Mouse (Mus musculus): ENCODE results near the gene Nup54. TPM values are rescaled to one million over a fixed set of nuclear protein-coding genes. Genes with fewer than 3 reads are reported as not detected.

Nup54 gene
- total RNA-seq (2014; fragmentation: Nextera tagmentation) (75.8 and 80.0 TPM in 2 replicates), total RNA-seq (2017) (99.1 and 106 TPM in 2 replicates)

DNA sequence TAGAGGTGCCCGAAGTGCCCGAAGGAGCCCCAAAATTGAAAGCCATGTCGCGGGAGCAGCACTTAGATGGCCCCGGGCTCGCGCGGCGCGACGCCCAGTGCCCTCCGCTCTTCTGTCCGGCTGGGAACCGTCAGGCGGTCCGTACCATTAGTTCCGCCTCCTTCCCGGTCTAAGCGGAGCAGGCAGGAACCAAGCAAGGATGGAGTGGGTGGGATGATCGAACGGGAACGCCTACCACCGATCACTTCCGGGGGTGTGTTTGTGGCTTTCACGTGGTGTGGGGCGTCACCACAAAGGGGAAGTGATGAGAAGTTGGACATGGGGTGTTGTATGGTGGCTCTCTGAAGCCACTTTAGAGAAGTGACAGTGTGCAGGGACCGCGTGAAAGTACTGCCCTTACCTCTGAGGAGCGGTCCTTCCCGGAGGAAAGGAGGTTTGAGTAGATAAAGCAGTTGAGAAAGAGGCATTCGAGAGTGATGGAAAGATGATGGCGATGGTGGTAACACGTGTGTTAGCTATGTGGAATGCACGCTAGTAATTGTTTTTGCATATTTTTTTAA, at the start of gene Nup54:
Gene Nup54, minus strand, starts transcription at position 195 of the 560 bp plus-strand sequence.
- peak; percentile 98 for ATAC-seq (replicated peaks; ENCODE audit: low FRiP score, low TSS enrichment, poor library complexity, severe bottlenecking)

DNA sequence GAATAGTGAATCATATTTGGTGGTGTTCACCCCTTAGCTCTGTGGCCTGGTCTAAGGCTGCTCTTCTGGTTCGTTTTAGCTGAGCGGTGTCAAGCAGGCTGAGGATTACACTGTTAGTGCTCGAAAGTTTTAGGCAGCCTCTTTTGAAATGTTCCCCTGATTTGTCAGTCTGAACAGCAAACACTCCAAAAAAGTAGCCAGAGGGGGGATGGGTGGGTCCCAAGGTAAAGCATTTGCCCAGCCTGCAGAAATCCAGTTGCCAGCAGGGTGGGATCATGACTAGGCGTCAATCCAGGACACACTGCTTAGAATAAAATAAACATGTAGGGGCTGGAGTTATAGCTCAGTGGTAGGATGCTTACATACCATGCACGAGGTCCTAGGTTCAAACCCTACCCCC, 37.8 kb upstream of the Nup54 start:
- ATAC-seq (replicated peaks; ENCODE audit: low FRiP score, low TSS enrichment, poor library complexity, severe bottlenecking): no peak

DNA sequence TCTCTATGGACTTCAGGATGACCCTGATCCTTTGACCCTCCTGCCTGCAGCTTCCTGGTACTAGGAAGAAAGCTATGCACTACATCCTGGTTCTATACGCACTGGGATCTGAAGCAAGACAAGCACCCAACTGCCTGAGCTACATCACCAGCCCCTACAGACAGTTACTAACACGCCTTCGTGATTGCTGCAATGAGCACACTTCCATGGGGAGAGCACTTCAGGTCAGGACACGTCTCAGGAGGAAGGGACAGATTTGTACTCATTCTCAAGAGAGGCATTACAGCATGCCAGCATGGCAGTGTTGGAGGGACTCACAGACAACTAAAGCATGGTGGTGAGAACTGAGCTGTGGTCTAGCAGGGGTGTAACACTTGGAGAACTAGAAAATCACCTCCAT, 36.5 kb upstream of the Nup54 start:
- ATAC-seq (replicated peaks; ENCODE audit: low FRiP score, low TSS enrichment, poor library complexity, severe bottlenecking): no peak

DNA sequence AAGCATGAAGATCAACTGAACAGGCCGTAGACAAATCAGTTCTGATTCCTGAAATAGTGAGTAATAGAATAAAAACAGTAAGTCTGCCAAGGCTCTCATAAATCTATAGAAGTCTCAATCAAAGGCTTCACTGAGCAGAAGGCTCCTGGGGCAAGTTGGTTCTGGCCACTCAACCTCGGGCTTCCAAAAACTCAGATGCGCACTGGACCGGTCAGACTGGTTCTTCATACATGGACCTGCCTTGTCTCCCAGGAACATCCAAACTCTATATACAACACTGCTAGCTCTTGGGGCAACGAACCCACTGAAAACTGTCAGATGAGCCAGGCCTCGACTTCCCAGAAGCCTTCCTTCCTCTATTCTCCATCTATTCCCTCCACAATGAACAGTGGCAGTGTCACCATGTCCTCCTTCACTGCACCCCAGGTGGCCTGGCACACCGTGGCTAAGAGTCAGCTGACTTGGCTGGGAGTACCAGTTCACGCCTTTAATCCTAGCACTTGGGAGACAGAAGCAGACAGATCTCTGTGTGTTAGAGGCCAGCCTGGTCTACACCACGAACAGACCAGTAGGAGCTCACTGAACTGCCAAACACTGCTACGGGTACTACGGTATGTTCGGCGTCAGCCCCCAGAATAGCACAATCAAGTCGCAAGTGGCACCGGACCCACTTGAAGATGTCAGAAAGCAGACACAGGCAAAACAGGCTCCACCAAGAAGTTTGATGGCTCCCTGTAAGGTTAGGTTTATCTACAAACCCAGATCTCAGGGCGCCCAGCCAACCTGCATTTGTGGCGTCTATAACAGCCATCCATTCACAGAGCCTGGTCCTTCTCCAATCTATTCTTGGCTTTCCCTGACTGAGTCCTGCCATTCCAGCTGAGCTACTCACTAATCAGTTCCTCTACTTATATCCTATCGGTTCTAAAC, 34.4 kb upstream of the Nup54 start:
- peak; percentile 71 for ATAC-seq (replicated peaks; ENCODE audit: low FRiP score, low TSS enrichment, poor library complexity, severe bottlenecking)

DNA sequence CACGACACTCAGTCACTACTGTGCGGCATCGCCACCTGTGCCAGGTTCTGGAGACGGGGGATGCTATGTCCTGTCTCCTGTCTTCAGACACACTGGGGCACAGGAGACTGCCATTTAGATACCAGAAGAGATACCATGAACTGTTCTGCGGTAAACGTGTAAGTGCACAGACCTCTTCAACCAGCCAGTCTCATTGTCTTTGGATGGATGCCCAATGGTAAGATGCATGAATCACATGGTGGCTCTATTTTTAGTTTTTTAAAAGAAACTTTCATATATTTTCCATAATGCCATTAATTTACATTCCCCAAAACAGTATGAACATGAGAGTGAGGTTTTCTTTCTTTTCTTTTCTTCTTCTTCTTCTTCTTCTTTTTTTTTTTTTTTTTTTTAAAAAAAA, 33.2 kb upstream of the Nup54 start:
- ATAC-seq (replicated peaks; ENCODE audit: low FRiP score, low TSS enrichment, poor library complexity, severe bottlenecking): 0 out of 2 replicates have a peak, but pooled peaks have one; percentile 27

- ATAC-seq (replicated peaks; ENCODE audit: low FRiP score, low TSS enrichment, poor library complexity, severe bottlenecking): no peak
These were observed 32.2 kb upstream of the Nup54 start for GRCm38 (mm10) chr5:92467102-92467766.

DNA sequence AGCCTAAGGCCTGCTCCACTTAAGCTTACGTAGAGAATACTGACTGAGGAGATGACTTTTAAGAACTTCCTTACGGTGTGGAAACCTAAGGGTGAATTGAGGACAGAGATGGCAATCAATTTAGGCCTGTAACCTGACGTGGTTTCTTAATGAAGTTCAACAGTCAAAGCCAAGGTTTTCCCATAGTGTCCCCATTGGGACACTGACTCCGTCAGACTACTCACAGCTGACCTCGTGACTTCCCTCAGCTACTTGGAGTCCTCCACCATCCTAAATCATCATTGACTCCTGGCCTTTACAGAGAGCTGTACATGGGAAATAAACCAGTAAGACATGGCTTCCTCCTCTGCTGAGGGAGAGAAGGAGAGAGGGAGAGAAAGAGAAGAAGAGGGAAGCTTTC, 30.5 kb upstream of the Nup54 start:
- no peak for ATAC-seq (replicated peaks; ENCODE audit: low FRiP score, low TSS enrichment, poor library complexity, severe bottlenecking)

DNA sequence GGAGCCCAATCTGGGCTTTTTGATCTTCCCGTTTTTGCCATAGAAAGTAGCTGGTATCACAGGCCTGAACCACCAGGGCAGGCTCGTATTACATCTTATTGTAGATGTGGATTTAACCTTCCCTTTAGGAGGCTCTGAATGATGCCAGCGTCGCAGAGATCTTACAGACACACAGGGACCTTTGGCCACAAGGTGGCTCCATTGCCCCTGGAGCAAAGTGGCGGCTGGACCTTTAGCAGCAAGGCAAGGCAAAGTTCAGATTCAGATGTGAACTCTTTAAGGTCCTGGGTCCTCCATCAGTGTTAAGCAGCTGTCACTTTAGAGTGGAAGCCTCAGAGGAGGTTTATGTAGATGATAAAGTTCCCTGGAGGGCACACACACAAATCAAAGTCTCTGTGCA, 26.3 kb upstream of the Nup54 start:
- peak; percentile 49; the same call in 1 of the 2 replicates for ATAC-seq (replicated peaks; ENCODE audit: low FRiP score, low TSS enrichment, poor library complexity, severe bottlenecking)

DNA sequence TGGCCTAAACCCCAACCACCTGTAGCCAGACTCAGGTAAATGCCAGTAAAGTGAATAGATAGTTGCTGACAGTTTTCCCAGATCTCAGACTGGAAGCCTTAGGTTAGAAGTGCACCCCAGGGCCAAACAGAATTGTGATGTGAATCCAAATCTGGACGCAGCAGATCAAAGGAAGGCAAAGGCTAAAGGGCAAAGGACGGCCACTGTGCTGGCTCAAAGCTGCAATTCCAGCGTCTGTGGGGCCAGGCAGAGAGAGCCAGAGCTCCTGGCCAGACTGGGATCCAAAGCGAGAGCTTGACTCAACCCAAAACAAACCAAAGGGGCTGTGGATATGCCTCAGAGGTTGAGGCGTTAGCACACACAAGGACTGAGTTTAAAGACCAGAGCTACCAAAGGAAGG, 23.7 kb upstream of the Nup54 start:
- no peak for ATAC-seq (replicated peaks; ENCODE audit: low FRiP score, low TSS enrichment, poor library complexity, severe bottlenecking)

- ATAC-seq (replicated peaks; ENCODE audit: low FRiP score, low TSS enrichment, poor library complexity, severe bottlenecking): peak; percentile 88
These were observed 22.4 kb upstream of the Nup54 start for GRCm38 (mm10) chr5:92457410-92457809.

DNA sequence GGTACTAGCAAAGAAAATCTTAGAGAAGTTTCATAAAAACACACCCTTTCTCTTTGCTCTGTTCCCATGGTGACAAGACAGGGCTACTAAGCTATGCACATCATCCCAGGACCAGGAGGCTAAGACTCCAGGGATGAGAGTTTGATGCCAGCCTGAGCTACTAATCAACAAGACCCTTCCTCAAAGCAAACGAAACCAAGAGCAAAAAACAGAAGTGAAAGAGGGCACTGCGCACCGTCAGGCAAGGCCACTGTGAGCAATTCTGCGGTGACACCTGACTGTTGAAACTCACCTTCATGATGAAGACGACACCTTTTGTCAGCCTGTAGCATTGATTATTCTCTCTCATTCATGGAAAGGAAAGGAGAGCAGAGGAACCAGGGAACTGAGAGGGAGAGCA, 17.9 kb upstream of the Nup54 start:
- ATAC-seq (replicated peaks; ENCODE audit: low FRiP score, low TSS enrichment, poor library complexity, severe bottlenecking): no peak

DNA sequence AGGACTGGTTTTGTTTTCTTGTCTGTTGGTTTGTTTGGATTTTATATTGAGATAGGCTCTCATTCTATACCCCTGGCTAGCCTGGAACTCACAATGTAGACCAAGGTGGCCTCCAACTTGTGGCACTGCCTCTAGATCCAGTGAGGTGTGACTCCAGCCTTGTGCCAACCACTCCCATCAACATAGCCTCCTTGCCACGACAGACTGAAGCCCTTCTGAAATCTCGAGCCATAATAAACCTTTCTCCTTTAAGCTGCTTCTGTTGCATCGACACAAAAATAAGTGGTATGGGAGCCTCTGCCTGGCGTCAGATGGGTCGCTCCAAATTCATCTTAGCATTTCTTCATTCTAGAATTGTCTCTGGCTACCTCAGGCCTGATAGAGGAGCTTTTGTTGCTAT, 11.7 kb upstream of the Nup54 start:
- no peak for ATAC-seq (replicated peaks; ENCODE audit: low FRiP score, low TSS enrichment, poor library complexity, severe bottlenecking)

- ATAC-seq (replicated peaks; ENCODE audit: low FRiP score, low TSS enrichment, poor library complexity, severe bottlenecking): no peak
These were observed 10.0 kb upstream of the Nup54 start for GRCm38 (mm10) chr5:92445016-92445415.

- no peak for ATAC-seq (replicated peaks; ENCODE audit: low FRiP score, low TSS enrichment, poor library complexity, severe bottlenecking)
These were observed 7.9 kb upstream of the Nup54 start for GRCm38 (mm10) chr5:92442914-92443313.

GRCm38 (mm10) chr5:92441494-92441893, 6.5 kb upstream of the Nup54 start:
- ATAC-seq (replicated peaks; ENCODE audit: low FRiP score, low TSS enrichment, poor library complexity, severe bottlenecking): no peak

DNA sequence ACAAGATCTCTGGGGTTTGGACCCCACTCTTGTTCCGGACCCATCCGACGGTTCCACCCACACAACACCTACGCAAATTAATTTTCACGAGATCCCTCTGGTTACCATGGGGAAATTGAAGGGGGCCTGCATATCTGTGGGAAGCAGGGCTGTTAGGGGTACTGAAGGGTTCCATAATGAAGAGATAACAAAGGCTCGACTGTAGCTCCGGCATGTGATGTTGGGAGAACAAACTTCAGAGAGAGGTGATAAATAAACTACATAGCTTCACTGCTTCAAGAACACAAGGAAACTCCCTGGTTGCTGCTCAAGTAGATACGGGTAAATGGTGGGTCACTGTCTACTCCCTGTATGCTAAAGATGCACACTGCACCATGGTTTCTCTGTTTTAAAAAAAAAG, 3.5 kb upstream of the Nup54 start:
- ATAC-seq (replicated peaks; ENCODE audit: low FRiP score, low TSS enrichment, poor library complexity, severe bottlenecking): no peak

- ATAC-seq (replicated peaks; ENCODE audit: low FRiP score, low TSS enrichment, poor library complexity, severe bottlenecking): peak; percentile 48
These were observed 441 bp downstream of the Nup54 start for GRCm38 (mm10) chr5:92434571-92434985.

DNA sequence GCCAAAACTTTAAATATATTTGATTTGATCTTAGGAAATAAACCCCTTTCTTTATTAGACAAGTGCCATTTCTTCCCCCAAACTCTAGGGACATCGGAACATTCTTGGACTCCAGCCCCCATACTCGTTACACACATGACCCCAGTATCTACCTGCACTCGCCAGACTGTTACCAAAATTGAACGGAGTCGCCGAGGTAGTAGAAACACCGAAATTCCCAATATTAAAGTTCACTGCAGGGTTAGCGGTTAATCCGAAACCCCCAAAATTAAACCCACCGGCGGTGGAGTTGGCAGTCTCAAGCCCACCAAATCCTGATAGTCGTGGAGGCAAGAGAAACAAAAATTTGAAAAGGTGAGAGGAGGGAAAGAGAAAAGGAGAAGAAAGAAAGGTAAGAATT, 949 bp downstream of the Nup54 start:
- ATAC-seq (replicated peaks; ENCODE audit: low FRiP score, low TSS enrichment, poor library complexity, severe bottlenecking): no peak

- ATAC-seq (replicated peaks; ENCODE audit: low FRiP score, low TSS enrichment, poor library complexity, severe bottlenecking): no peak
These were observed 3.4 kb downstream of the Nup54 start for GRCm38 (mm10) chr5:92431611-92432010.

DNA sequence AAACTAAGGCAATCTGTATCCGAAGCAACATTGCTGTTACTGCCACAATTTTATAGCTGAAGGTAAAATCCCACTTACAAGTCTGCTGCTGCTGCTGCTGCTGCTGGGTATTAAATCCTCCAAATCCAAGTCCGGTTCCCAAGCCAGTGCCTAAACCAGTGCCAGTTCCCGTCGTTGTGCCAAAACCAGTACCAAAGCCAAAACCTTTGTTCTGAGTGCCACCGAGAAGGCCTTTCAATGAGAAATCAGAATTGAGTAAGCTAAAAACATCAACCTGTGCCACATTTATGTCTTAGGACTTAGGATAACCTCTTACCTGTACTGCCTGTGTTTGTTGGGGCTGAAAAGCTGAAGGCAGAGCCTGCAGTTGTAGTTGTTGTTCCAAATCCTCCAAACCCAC, 4.3 kb downstream of the Nup54 start:
- ATAC-seq (replicated peaks; ENCODE audit: low FRiP score, low TSS enrichment, poor library complexity, severe bottlenecking): no peak

Measured in megakaryocyte-erythroid progenitor cell, adult 5-6 weeks (primary cell).